Mouse (Mus musculus): ENCODE data around the gene Got2.
A peak's percentile ranks its signal among the peaks of the same experiment; 100 is the strongest.

Got2 gene

GRCm38 (mm10) chr8:95888285-95889136 is at the start of gene Got2:
Gene Got2, minus strand, starts transcription at chr8:95888547.
- peak; percentile 91 to 97 for DNase-seq

GRCm38 (mm10) chr8:95932841-95933240 is 44.5 kb upstream of the Got2 start:
- no peak for DNase-seq

- DNase-seq, result no peak
Measured at GRCm38 (mm10) chr8:95929821-95930220, 41.5 kb upstream of the Got2 start.

- peak; percentile 58 to 65 for DNase-seq
Measured at GRCm38 (mm10) chr8:95916106-95916505, 27.8 kb upstream of the Got2 start.

GRCm38 (mm10) chr8:95914905-95915643 is 26.7 kb upstream of the Got2 start:
- DNase-seq, result peak; percentile 64 to 89

- no peak for DNase-seq
Measured at GRCm38 (mm10) chr8:95911240-95911639, 22.9 kb upstream of the Got2 start.

GRCm38 (mm10) chr8:95907885-95908284 is 19.5 kb upstream of the Got2 start:
- DNase-seq, result peak in 1 of 2 experiments; percentile 17

- DNase-seq, result no peak
Measured at GRCm38 (mm10) chr8:95906738-95907137, 18.4 kb upstream of the Got2 start.

GRCm38 (mm10) chr8:95901864-95902263 is 13.5 kb upstream of the Got2 start:
- DNase-seq, result peak in 1 of 2 experiments; percentile 7

- DNase-seq, result no peak
Measured at GRCm38 (mm10) chr8:95893701-95894100, 5.4 kb upstream of the Got2 start.

GRCm38 (mm10) chr8:95887578-95888284 is 616 bp downstream of the Got2 start:
- peak; percentile 91 to 92 for DNase-seq

- DNase-seq, result peak; percentile 68 to 73
Measured at GRCm38 (mm10) chr8:95886647-95887577, 1.4 kb downstream of the Got2 start.

GRCm38 (mm10) chr8:95885966-95886365 is 2.4 kb downstream of the Got2 start:
- peak; percentile 19 to 49 for DNase-seq

GRCm38 (mm10) chr8:95885271-95885841 is 3.0 kb downstream of the Got2 start:
- DNase-seq, result no peak

- peak; percentile 75 to 82 for DNase-seq
Measured at GRCm38 (mm10) chr8:95884491-95884890, 3.9 kb downstream of the Got2 start.

- DNase-seq, result no peak
Measured at GRCm38 (mm10) chr8:95882191-95882590, 6.2 kb downstream of the Got2 start.

- DNase-seq, result peak; percentile 24 to 50
Measured at GRCm38 (mm10) chr8:95881576-95881975, 6.8 kb downstream of the Got2 start.

GRCm38 (mm10) chr8:95879823-95880222 is 8.5 kb downstream of the Got2 start:
- DNase-seq, result no peak

- DNase-seq, result peak; percentile 66 to 87
Measured at GRCm38 (mm10) chr8:95878176-95878962, 10.0 kb downstream of the Got2 start.

GRCm38 (mm10) chr8:95875270-95875669 is 13.1 kb downstream of the Got2 start:
- DNase-seq, result no peak

GRCm38 (mm10) chr8:95871690-95872089 is 16.7 kb downstream of the Got2 start:
- no peak for DNase-seq

Data from kidney, postnatal 36 days (tissue).